Mouse (Mus musculus): ENCODE measurements at regions not wholly inside any gene's neighbourhood (a gene's known extent, or its start where the extent isn't known, plus 50 kb on each side); places are given as distances from the start of the nearest gene placed in this dataset.

DNA sequence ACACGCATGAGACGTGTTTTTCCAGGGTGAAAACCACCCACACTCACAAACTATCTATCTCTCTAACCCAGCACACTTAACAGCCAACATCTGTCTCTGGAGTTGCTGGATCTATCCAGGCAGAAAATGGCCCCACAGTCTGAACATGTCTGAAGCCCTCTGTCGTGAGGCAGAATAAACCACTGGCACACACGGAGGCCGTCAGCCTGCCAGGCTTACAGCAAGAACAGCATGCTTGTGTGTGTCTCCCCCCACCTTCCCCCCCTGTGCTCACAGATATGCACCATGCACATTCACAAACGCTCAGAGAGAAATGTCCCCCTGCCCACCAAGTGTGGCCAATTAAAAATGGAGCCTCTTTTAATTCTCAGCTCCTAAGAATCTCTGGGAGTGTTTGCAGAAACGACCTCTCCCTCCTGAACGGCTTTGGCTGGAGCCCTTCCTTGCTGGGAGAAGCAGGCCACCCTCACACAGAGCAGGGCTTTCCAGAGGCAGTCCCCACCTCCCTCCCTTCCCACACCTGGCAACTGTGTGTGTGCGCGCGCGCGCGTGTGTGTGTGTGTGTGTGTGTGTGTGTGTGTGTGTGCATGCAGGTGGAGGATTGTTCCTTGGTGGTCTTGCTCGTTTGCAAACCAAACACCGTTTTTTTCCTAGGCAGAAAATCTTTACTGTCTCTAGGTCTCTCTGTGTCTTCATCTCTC lies 88.7 kb downstream of the Edn3 start:
- no peak for DNase-seq (ENCODE audit: low read depth, low spot score)

DNA sequence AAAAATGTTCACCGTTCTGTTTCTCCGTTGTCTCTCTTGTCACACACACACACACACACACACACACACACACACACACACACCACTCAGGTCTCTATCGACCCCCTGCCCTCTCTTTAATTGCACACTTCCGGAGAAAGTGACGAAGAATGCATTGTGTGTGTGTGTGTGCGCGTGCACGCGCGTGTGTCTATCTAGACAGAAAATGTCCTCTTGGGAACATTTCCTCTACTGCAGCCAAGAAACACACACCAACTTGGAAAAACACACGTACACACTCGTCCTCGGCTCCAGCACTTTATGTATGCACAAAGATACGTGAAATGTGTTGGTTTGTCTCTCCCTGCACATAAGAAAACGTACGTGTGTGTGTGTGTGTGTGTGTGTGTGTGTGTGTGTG lies 90.4 kb downstream of the Edn3 start:
- DNase-seq (ENCODE audit: low read depth, low spot score) = no peak

DNA sequence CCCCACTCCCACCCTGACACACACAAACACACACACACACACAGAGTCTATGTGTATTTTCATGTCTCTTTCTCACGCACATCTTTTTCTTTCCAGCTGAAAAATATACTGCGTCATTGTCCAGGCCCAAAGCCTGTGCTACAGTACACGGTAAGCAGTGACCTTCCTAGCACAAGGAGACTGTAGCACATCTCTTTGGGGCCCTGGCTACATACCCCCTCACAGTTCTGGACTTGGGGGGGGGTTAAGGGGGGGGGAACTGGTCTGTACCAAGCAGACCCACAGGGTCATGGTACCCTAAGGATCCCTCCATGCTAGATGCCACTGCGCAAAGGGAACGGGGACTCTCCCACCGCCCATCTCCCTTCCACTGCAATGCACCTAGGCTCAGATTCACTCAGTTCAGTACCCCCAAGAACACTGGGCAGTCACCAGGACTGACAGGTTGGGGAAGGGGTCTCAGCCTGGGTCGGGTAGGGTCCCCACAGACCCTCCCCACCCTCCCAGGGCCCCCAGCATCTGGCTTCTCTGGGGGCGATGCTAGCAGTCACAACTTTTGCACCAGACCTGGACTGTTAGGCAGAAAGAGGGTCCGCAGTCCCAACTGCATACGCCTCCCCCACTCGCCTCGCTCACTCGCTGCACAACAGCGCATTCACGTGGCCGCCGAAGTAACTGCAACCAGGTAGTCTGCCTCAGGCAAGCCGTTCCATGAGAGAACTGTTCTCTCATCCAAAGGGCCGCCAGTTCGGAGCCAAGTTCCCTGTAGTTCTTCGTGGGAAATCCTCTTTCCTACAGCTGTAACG lies 91.3 kb downstream of the Edn3 start:
- peak; percentile 89 for DNase-seq (ENCODE audit: low read depth, low spot score)

DNA sequence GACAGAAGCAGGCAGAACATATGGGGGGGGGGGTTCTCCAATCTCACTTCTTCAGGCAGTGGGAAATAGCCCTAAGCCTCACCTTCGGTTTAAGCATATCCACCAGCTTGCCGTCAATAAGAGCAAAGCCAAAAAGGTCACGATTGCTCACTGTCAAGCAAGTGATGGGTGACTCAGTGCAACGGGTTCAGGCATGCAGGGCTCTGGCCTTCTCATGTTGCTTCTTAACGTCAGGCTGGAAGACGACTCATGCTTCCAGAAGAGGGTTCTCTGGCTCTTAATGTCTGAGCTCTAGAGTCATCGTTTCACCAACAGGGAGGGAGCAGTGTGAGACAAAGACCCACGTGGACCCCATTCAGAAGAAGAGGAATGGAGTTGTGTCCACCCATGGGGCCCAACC lies 93.4 kb downstream of the Edn3 start:
- no peak for DNase-seq (ENCODE audit: low read depth, low spot score)

DNA sequence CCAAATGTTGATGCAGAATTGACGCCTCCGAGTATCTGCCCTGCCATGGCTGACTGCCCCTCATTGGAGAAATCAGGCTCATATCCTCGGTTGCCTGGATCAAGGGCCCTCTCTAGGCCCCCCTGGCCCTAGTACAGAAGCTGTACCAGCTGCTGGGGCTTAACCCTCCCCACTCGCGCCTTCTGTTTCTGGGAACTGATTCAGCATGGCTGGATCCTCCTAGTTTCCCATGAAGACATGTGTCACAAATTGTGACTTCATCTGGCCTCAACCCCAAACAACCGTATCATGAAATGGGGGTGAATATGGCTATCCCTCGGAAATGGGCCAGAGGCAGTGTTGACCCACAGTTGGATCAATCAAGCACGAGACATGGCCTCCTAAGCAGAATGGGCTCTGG lies 95.1 kb downstream of the Edn3 start:
- DNase-seq (ENCODE audit: low read depth, low spot score) = no peak

DNA sequence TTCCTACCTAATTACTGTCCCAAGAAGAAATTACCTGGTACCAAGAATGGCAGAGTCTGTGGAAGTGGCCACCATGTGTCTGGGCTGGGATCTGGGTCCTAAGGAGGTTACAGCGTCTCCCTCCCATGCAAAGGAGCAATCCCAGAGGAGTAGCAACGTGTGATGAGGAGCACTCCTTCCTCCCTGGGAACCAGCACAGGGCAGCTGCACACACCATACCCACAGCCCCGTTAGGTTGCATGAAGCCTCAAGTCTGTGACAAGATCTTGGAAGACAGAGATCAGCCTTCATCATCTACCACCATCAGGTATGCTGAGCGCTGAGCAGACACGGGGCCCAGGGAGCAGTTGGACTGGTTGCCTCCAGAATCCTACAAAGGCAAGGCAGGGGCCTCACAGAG lies 95.7 kb downstream of the Edn3 start:
- DNase-seq (ENCODE audit: low read depth, low spot score) = no peak

DNA sequence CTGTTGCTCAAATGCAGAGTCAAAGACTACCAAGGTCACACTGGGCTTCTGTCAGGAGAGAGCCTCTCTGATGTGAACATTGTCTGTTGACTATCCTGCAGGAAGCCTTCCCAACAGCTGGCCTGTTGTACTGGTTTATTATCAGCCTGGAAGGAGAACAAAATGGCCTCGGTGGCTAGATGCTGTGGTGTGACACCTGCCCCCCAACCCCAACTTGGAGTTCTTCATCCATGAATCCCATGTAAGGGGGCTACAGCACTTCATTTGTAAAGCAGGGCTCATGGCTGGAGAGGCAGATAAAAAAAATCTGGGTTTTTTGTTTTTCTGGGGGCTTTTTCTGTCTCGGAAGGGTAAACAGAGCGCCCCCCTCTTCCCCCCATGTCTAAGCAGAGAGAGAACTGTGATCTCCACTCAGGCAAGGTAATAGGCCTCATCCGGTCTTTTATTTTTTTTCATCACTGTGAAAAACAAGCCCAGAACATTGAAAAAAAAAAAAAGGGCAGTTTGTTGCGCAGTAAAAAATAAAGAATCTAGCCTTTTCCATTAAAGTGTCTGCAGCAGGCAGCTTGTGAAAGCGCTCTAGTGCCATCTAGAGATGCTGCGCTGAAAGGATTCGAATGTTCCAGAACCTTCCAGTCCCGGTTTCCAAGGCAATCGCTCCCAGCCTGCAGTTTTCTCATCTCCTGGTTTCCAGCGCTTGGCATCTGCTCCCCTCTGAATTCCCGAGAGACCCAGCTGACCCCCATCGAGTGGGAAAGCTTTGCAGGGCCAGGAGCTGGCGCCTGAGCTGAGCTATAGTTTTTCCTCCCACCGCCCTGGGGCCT lies 97.8 kb downstream of the Edn3 start:
- peak; percentile 88 for DNase-seq (ENCODE audit: low read depth, low spot score)

DNA sequence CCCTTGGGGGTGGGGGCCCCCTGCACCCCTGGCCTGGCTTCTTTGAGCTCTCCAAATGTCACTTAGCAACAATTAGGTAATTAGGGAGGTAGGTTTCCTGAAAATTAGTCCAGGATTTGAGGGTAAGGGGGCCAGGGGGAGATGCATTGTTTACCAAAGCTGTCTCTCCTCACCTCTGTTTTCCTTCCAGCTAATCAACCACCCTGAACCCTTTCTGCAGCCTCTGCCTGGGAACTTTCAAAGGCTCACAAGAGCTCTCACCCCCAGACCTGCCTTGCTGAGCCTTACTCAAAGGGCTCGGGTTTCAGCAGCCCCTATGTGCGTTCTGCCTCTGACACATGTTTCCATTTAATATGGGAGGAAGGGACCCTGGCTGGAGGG lies 98.4 kb downstream of the Edn3 start:
- peak; percentile 85 for DNase-seq (ENCODE audit: low read depth, low spot score)

DNA sequence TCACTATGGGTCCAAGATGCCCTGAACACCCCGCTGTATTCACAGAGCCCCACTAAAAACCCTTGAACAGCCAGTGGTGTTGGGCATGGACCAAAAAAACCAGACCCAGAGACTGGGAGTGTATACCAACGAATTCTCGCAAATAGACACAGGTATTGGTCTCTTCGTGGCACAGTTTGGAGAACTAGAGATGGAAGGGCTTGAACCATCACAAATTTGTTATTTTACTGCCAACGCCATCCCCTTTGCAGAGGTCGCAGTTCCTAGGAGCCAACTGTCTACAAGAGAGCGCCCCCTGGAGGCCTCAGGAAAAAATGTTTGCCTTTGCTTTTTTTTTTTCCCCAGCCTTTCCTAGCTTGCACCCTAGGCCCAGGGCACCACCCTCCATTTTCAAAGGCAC lies 99.1 kb downstream of the Edn3 start:
- DNase-seq (ENCODE audit: low read depth, low spot score) = peak; percentile 72

DNA sequence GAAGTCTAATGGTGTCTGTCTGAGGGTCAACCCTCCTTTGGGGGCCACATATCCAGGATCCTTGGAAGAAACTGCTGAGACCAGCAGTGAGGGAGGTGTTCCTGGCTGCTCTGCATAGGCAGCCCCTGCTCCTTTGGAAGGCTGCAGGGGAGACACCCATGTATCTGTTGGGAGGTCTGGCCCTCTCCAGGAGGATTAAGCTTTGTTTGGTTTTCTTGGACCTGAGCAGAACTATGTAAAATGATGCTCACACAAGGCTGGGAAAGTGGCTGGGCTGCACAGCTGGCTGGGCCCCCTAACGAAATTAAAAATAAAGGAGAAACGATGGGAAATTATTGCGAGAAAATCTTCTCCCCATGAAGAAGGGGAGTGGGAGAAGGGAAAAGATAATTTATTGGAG lies 104.2 kb downstream of the Edn3 start:
- no peak for DNase-seq (ENCODE audit: low read depth, low spot score)

DNA sequence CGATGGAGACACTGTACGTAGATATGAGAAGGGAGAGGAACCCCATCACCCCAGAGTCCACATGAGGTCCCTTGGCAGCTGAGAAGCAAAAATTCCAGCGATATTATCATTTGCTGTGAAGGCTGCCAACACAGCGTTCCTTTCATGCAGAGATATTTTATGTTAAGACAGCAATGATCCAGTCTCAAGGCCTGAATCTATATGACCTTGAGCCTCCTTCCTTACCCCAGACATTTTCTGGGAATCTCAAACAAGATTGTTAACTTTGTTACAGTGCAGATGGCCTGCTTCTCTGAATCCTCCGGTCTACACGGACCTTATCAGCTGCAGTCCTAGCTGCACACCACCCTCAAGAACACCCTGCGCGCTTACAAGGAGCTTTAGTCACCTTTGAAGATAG lies 106.1 kb downstream of the Edn3 start:
- DNase-seq (ENCODE audit: low read depth, low spot score) = no peak

DNA sequence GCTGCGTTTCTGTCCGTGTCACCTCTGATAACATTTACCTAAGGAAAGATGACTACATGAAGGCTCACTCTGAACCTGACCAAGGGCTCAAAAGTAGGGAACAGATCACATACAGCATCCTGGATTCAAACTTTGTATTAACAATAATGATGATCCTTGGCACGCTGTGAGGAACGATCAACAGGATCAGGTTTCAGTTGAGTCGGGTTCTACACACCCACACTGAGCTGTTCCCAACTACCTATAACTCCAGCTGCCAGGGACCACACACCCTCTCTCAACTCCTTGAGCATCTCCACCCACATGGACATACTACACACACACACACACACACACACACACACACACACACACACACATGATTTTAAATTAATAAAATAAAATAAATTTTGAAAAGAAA lies 107.0 kb downstream of the Edn3 start:
- DNase-seq (ENCODE audit: low read depth, low spot score) = no peak

DNA sequence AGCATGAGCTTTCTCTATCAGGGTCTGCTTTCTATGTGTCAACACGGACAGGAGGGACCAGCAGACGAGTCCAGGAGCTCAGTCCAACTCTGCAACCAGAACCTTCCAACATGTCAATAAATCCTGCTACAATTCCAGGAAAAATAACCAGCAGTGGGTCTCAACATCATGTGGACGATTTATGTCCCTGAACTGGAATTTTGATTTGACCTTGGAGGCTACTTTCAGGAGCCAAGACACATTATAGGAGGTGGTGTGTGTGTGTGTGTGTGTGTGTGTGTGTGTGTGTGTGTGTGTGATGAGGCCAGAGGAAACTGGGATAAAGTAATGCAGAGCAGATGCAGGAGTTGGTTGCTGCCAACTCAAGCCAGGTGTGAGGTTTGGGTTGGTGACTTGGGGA lies 107.8 kb downstream of the Edn3 start:
- no peak for DNase-seq (ENCODE audit: low read depth, low spot score)

DNA sequence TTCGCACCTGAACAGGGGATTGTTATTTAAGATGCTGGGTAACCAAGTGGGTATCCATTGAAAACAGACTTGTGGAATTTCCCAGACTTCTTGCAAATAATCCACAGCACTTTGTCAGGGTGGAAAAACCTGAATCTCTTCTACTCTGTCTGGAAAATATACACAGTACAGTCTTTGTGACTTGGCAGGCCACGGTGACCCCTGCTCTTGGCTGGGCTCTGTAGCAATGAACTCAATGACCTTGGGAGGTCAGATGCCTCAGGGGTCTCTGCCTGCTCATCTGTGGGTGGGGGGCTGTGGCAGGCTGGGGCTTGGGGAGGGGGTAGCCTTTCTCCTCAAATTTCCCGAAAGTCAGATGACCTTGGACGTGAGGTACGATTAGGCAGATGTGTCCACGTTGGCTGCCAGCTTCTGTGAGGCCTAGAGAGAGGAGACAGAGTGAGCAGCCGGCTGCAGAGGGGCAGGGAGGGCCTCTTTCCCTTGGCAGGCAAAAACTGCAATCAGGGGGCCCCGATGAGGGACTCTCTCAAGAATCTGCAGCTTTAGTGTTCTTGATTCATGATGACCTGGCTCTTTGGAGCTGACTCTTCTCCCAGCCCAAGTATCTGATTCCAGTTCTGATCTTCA lies 108.4 kb downstream of the Edn3 start:
- DNase-seq (ENCODE audit: low read depth, low spot score) = no peak

DNA sequence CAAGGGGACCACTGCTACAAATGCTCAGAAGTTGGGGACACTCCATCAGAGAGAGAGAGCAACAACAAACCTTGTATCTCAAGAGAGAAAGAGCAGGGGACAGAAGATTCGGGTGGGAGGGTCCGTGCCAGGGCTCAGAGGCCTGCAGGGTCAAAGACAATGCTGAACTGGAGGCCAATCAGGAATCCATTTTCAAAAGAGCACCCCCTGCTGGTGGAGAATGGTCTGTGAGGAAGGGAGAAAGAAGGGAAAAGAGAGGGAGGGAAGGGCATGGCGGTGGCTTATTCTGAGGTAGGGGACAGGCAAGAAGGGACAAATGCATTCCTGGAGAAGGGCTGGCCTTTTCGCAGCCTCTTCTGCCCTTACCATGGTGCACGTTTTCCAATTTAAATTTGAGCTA lies 109.9 kb downstream of the Edn3 start:
- no peak for DNase-seq (ENCODE audit: low read depth, low spot score)

DNA sequence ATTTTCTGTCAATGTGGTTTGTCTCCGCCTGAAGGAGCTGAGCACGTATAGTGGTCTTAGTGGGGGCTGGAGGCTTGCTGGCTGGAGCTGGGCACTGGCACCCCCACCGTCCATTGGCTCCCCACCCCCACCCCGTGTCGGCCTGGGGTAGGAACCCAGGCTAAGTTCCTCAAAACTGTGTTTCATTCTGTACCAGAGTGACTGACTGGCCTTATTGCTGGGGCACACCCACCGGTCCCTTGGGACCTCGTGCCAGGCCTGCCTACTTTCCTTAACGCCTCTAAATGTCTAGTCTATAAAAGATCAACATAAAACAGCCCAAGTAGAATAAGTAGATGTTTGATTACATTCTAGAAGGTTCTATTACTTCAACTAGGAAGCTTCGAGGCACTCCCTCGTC lies 110.8 kb downstream of the Edn3 start:
- DNase-seq (ENCODE audit: low read depth, low spot score) = no peak

DNA sequence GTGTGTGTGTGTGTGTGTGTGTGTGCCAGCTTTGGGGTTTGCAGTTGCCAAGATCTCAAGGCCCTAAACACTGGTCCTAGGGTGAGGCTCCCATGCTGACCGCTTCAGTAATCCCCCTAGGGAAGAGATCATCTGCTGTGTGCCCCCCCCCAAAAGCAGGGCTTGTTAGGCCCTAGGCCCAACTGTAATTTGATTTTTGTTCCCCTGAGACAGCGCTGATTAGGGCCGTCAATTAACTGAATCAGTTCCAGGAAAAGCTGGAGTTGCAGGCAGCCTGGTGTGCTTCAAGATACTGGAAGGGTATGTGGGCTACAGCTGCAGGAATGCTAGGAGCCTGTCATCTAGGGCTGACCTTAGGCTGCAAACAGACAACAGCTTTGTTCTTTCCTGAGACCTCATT lies 111.4 kb downstream of the Edn3 start:
- DNase-seq (ENCODE audit: low read depth, low spot score) = no peak

DNA sequence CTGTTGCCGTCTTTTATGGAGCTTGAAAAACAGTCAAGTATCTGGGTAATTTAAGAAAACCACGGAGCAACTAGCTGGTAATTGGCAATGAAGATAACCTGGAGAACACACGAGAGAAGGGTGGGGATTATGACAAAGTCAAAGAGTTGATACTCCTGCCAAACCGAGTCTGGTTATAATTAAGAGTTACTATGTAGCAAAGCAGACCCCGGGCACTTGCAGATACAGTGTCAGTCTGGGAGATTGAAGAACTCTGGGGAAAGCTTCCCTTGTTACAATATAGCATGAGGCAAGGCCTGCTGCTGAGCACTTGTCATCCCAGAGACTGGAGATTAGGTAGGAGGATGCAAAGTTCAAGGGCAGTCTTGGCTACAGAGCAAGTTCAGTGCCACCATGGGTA lies 116.5 kb downstream of the Edn3 start:
- no peak for DNase-seq (ENCODE audit: low read depth, low spot score)

DNA sequence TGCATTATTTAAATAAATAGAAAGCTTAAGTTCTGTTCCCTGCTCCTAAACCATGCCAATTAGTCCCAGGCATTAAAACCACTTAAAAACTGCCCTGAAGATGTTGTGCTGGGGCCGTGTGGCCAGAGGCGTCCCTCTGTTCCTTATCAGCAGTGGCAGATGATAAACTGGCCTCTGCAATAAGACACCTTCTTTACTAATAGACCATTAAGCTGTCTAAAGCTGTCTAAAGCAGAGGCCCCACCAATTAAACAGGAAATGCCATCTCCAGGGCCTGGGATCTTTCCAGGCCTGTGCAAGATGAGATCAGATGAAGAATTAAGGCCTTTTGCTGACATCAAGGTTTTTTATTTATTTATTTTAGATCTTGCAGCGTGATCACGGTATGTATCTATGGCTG lies 118.6 kb downstream of the Edn3 start:
- no peak for DNase-seq (ENCODE audit: low read depth, low spot score)

DNA sequence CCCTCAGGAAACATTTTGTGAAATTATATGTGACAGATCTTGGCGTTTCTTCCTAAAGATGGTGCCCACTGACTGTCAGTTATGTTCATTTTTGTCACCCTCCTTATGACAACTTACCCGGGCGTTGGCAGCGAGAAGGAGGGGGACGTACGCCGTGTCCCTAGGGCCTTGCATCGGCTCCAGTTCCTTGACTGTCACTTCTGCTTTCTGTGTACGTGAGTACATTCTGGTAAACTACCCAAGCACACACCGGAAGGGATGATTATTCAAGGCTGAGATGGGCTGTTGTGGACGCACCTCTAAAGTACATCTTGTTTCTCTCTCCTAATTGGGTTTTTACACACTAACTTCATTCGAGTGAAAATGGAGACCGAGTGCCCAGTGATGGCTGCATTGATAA lies 120.2 kb downstream of the Edn3 start:
- DNase-seq (ENCODE audit: low read depth, low spot score) = no peak

DNA sequence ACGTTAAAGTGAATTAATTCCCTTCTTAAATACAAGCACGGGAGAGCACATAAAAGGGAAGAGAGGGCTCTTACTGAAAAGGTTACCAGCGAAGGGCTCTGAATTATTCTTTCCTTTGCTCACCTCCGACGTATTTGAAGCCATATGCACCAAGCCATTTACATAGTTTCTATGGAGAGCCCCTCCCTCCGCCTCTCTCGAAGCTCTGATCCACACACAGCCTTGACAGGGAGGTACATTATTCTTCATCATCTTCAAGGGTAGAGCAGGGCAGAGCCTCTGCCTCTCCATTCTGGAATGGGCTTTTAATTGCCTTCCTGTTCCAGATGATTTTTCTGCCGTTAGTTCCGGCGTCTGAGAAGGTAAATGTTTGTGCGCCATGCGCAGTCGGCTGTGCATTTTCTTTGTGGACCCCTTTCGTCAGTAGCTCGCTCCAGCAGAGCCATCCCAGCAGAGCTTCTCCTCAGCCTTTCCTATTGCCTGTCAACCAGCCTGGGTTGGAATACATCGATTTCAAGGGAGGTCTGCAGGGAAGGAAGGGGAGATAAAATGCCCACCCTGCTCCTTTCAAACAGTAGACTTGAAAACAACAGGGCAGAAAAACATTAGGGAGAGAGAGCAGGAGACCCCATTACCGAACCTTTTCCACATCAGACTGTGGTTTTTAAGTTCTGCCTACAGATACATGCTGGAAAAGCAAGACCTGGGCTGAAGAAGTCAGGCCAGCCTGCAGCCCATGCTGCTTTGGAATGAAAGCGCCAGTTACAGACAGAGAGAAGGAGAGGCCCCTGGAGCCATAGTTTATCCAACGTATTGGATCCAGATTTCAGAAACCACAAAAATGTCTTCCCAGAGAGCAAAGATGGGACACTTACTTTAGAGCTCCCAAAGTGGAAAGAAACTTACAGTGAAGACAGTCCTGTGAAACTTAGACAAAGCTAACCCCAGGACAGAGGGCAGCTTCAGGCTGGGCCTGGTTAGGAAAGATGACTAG lies 124.1 kb downstream of the Edn3 start:
- peak; percentile 47 for DNase-seq (ENCODE audit: low read depth, low spot score)
